Mouse (Mus musculus) left cerebral cortex, postnatal 4 days (tissue): ENCODE results near the gene Pygo1. TPM values are rescaled to one million over a fixed set of nuclear protein-coding genes. Genes with fewer than 3 reads are reported as not detected.
A peak's percentile ranks its signal among the peaks of the same experiment; 100 is the strongest.

ENCODE experiments used
- DNase-seq: peaks from one replicate; pipeline ENCODE4 v3.0.0-alpha.2; 2022
- intact Hi-C: fragments of 180-260 bp; cut with DNase I; formaldehyde crosslinking; loops from one replicate; pipeline ENCODE4 v1.15.1; 2025
- total RNA-seq, 2 experiments: library from RNA; stranded (reverse); gene quantifications; 2 replicates each; pipeline ENCODE4 v1.2.3; 2021

The Pygo1 gene
- total RNA-seq, 2 experiments from 2014 or later, result 26.1 to 26.2 TPM

GRCm38 (mm10) chr9:72985250-72986220, 60.1 kb downstream of the Pygo1 start, which contains the start of the genes Ccpg1os and Ccpg1:
TSS of gene Ccpg1os (minus strand) at chr9:72985382.
TSS of gene Ccpg1 (plus strand) at chr9:72985429.
- intact Hi-C loops, result no loop called here
- DNase-seq, result peak; percentile 98

GRCm38 (mm10) chr9:72987703-72988102, 62.3 kb downstream of the Pygo1 start:
- no peak for DNase-seq
- intact Hi-C loops, result no loop called here

GRCm38 (mm10) chr9:72988706-72989105, 63.3 kb downstream of the Pygo1 start:
- intact Hi-C loops, result no loop called here

GRCm38 (mm10) chr9:72991420-72991819, 66.0 kb downstream of the Pygo1 start:
- intact Hi-C loops, result no loop called here

More at GRCm38 (mm10) chr9:72988706-72989105, 63.3 kb downstream of the Pygo1 start:
- DNase-seq, result no peak

GRCm38 (mm10) chr9:72992576-72992975, 67.1 kb downstream of the Pygo1 start:
- intact Hi-C loops, result no loop called here
- no peak for DNase-seq

More at GRCm38 (mm10) chr9:72991420-72991819, 66.0 kb downstream of the Pygo1 start:
- no peak for DNase-seq

- DNase-seq, result no peak
- intact Hi-C loops, result no loop called here
Measured at GRCm38 (mm10) chr9:72996167-72996566, 70.7 kb downstream of the Pygo1 start.

GRCm38 (mm10) chr9:72996806-72997205, 71.4 kb downstream of the Pygo1 start:
- DNase-seq, result no peak
- intact Hi-C loops, result no loop called here

GRCm38 (mm10) chr9:73000487-73000886, 75.0 kb downstream of the Pygo1 start:
- no peak for DNase-seq
- intact Hi-C loops, result no loop called here

- DNase-seq, result no peak
- intact Hi-C loops, result no loop called here
Measured at GRCm38 (mm10) chr9:73001314-73002011, 76.0 kb downstream of the Pygo1 start.

Other genes with a start within 250 kb of the Pygo1 start
- gene Prtg, start 118.8 kb upstream of the Pygo1 start, total RNA-seq, result under 1 TPM; 0.48 to 0.52 TPM
- gene Dyx1c1, start 33.1 kb downstream of the Pygo1 start, total RNA-seq, result 1 to 10 TPM; 1.5 to 1.8 TPM
- gene Gm44503, start 33.2 kb downstream of the Pygo1 start, total RNA-seq, result under 1 TPM in 1 of 2 experiments, not detected in 1; 0.87 TPM
- gene Ccpg1os, start 59.7 kb downstream of the Pygo1 start, total RNA-seq, result 1 to 10 TPM; 5.5 to 7.0 TPM
- 10 to 100 TPM; 64.3 to 67.5 TPM for gene Ccpg1, start 59.8 kb downstream of the Pygo1 start, total RNA-seq
- gene Pigb, start 114.7 kb downstream of the Pygo1 start, total RNA-seq, result 10 to 100 TPM; 17.1 to 19.0 TPM
- gene Rab27a, start 119.2 kb downstream of the Pygo1 start, total RNA-seq, result 1 to 10 TPM; 2.9 to 4.7 TPM
- 1 to 10 TPM in 1 of 2 experiments, under 1 TPM in 1; 0.83 to 1.5 TPM for gene Khdc3, start 176.2 kb downstream of the Pygo1 start, total RNA-seq
- gene Gm20509, start 176.8 kb downstream of the Pygo1 start, total RNA-seq, result not detected
- gene Rsl24d1, start 187.8 kb downstream of the Pygo1 start, total RNA-seq, result 10 to 100 TPM; 60.7 to 61.5 TPM